Mouse (Mus musculus) cerebral cortex, adult 2 months (tissue): ENCODE results near the gene Mrgpra6.

ENCODE experiments used
- WGBS: fragments of 180-500 bp; shearing (Covaris S2); methylation state at CpG from one replicate; pipeline ENCODE4 v1.1.7; 2018; 5-methylcytosine and 5-hydroxymethylcytosine counted together

Mrgpra6 gene

DNA sequence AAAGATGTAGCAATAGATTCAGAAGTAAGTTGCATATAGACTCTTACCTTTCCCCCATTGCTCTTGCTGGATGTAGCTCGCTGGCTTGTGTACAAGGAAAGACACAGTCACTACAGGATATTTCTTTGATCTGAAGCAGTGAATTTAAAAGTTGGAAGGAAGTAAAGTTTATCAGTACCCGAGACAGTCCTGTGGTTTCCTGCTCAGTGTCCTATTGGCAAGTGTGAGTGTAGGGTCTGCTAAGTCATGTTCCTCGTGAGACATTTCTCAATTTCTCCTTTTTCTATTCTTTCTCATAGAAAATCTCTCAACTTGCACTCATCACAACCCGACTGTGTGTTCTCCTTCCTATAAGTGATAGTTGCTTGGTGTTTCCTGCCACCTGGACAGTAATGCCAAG, at the start of gene Mrgpra6:
TSS of gene Mrgpra6 (minus strand) at position 91 of the 400 bp plus-strand sequence.
- WGBS = 70% methylated on average over 4 of the region's 4 CpGs

- WGBS = 66% methylated on average over 1 of the region's 1 CpGs
Measured at GRCm38 (mm10) chr7:47252770-47253169, 48.0 kb upstream of the Mrgpra6 start, which contains the start of gene Mrgpra9. Mrgpra9 (minus strand) TSS chr7:47252848.

GRCm38 (mm10) chr7:47244658-47245057, 39.9 kb upstream of the Mrgpra6 start:
- 64% methylated on average over 3 of the region's 3 CpGs for WGBS

DNA sequence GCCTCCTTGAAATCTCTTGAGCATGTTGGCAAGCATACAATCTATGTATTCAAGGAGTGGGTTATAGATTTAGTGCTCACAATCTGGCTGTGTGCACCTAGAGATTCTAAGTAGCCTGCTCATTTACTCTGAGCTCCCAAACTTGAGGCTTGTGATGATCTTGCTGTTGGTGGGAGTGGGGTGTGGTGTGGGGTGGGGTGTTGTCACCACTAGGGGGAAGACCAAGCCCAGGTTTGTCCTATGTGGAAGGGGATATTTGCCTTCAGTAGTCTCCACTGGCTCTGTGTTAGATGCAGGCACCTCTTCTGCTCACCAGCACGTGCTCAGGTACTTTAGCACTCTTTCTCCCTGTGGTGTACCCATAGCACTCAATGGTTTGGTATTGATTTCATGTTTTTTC, 9.4 kb downstream of the Mrgpra6 start:
- 47% methylated on average over 1 of the region's 1 CpGs for WGBS

- 66% methylated on average over 5 of the region's 5 CpGs for WGBS
Measured at GRCm38 (mm10) chr7:47170814-47171213, 33.9 kb downstream of the Mrgpra6 start.

DNA sequence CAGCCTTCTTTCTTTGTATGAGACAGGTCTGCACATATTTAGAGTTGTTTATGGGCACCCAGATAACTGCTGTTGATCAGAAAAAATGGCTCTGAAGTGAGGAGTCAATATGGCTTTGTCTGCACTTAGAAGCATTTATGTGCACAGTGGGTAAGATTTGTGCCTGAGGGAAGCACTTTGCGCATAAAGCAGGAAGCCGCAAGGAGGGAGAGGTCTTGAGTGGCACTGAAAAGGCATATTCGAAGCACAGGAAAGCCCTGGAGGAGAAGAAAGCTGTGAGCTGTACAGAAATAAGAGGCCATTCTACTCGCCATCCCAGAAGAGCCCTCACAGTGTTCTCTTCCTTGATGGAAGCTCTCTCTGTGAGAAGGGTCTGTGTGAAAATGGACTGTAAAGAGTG, 39.7 kb downstream of the Mrgpra6 start:
- WGBS = 71% methylated on average over 4 of the region's 4 CpGs

- WGBS = 82% methylated on average over 4 of the region's 4 CpGs
Measured at GRCm38 (mm10) chr7:47163203-47163602, 41.5 kb downstream of the Mrgpra6 start.

- WGBS = 38% methylated on average over 2 of the region's 2 CpGs
Measured at GRCm38 (mm10) chr7:47158451-47158850, 46.3 kb downstream of the Mrgpra6 start.

DNA sequence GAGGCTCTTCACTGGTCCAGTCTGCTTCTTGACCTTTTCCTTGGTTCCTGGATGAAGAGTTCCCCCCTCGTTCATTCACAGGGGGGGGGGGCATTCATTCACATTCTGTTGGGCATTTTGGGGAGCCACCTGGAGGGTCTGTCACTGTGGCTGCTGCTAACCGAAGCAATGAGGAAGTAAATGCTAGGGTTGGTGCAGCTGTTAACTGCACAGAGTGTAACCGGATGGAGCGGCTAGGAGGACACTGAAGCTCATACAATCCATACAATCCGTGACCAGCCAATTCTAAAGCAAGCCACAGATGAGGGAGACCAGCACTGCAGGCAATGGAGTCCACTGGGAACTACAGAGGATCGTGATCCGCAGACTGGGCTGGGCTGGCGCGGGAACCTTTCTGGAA, 47.0 kb downstream of the Mrgpra6 start:
- WGBS = 82% methylated on average over 9 of the region's 9 CpGs

GRCm38 (mm10) chr7:47155849-47156248, 48.9 kb downstream of the Mrgpra6 start:
- 59% methylated on average over 2 of the region's 2 CpGs for WGBS

GRCm38 (mm10) chr7:47155396-47155795, 49.3 kb downstream of the Mrgpra6 start:
- WGBS = 62% methylated on average over 4 of the region's 4 CpGs

DNA sequence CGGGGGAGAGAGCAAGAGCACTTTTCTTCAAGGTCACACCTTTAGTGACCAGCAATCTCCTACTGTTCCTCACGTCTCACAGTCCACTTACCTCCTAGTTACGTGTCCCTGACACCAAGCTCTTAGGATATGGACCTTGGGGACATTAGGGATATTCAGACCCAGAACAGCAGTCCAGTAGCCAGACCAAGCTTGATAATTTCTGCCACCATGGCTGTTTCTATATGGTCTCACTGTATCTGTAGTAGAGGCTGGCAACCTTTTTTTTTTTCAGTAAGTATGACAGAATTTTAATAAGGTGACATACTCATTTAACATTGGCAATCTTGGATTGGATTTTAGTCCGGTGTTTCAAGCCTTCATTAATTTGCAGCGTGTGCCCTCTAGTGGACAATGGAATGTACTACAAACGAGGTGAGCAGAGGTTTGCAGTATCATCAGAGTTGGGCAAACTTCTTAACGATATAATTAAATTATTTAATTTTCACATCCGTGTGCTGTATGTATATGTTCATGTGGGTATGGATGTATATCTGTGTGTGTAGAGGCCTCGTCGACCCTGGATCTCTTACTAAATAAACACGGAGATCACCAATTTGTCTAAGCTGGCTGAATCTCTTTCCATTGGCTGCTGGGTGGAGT, 54.2 kb downstream of the Mrgpra6 start:
- 11% methylated on average over 11 of the region's 11 CpGs for WGBS

DNA sequence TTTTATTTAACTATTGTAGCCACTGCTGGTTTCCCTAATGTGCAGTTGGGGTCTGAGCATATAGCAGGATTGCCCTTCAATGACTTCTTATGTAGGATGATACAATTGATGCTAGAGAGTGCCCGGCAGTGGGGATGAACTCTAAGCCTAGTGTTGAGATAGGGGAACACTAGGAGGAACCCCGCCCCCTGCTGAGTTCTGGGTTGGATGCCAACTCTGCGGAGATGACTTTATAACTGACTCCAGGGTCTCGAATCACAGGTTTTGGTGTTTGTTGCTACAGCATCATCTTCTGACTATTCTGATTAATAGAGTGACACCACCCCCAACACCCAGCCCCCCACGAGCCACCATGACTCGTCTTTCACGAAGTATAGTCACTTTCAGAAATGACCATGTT, 56.4 kb downstream of the Mrgpra6 start:
- 90% methylated on average over 7 of the region's 7 CpGs for WGBS

- 59% methylated on average over 12 of the region's 12 CpGs for whole genome bisulfite sequencing
Measured at GRCm38 (mm10) chr7:47146034-47146812, 58.5 kb downstream of the Mrgpra6 start.

GRCm38 (mm10) chr7:47144299-47144698, 60.4 kb downstream of the Mrgpra6 start:
- WGBS = 53% methylated on average over 6 of the region's 6 CpGs

- 87% methylated on average over 8 of the region's 8 CpGs for WGBS
Measured at GRCm38 (mm10) chr7:47139823-47140325, 64.8 kb downstream of the Mrgpra6 start.
